Mouse (Mus musculus) ES-E14 (cell line): Measurements from ENCODE around the gene Ccnb1. TPM values are rescaled to one million over a fixed set of nuclear protein-coding genes. Genes with fewer than 3 reads are reported as not detected.

Experiments
- DNase-seq: peaks from one replicate; pipeline ENCODE4 v3.0.0-alpha.2; 2013; ENCODE audit warnings: low read depth, low spot score
- H3K27ac ChIP-seq: 2 replicates; pipeline ENCODE4 v1.5.1; 2012; ENCODE audit warnings: low read depth, mild to moderate bottlenecking, low read length, moderate library complexity, mixed read lengths; ENCODE audit not compliant: poor library complexity, insufficient read depth, severe bottlenecking
- H3K36me3 ChIP-seq: 2 replicates; pipeline ENCODE4 v1.6.1; 2012; ENCODE audit warnings: mild to moderate bottlenecking, low read length, moderate library complexity, mixed read lengths; ENCODE audit not compliant: control insufficient read depth, poor library complexity, insufficient read depth, severe bottlenecking
- H3K4me1 ChIP-seq, 2 experiments: fragments of 150-350 bp in 1 of 2; sonication (generic) in 1 of 2; 2 replicates each; pipeline ENCODE4 v1.6.1; 2012; ENCODE audit warnings: low read length in 2 of 2, mild to moderate bottlenecking in 1 of 2, mixed read lengths in 1 of 2; ENCODE audit not compliant: control insufficient read depth in 2 of 2, insufficient read depth in 2 of 2, poor library complexity in 1 of 2
- H3K4me3 ChIP-seq, 2 experiments: fragments of 150-350 bp in 1 of 2; sonication (generic) in 1 of 2; 2 replicates each; pipeline ENCODE4 v1.5.1; 2012; ENCODE audit warnings: low read length in 2 of 2, low read depth in 1 of 2, mild to moderate bottlenecking in 1 of 2, mixed read lengths in 1 of 2; ENCODE audit not compliant: insufficient read depth in 1 of 2, poor library complexity in 1 of 2, severe bottlenecking in 1 of 2
- H3K9ac ChIP-seq: 2 replicates; pipeline ENCODE4 v1.6.1; 2012; ENCODE audit warnings: low read depth, mild to moderate bottlenecking, low read length, mixed read lengths; ENCODE audit not compliant: poor library complexity, insufficient read depth, severe bottlenecking
- H3K9me3 ChIP-seq: fragments of 150-350 bp; sonication (generic); 2 replicates; pipeline ENCODE4 v1.6.1; 2012; ENCODE audit warnings: low read depth, mild to moderate bottlenecking, low read length; ENCODE audit not compliant: control insufficient read depth, insufficient read depth
- CHD2 ChIP-seq: IDR thresholded peaks from 2 replicates; pipeline ENCODE4 v1.6.1; 2014; ENCODE audit warnings: mild to moderate bottlenecking, low read depth, low read length, inconsistent platforms
- HCFC1 ChIP-seq: IDR thresholded peaks from 2 replicates; pipeline ENCODE4 v1.6.1; 2012; ENCODE audit warnings: low read length, inconsistent platforms, borderline replicate concordance; ENCODE audit not compliant: insufficient read depth
- MAFK ChIP-seq: IDR thresholded peaks from 2 replicates; pipeline ENCODE4 v1.6.1; 2014; ENCODE audit warnings: mild to moderate bottlenecking, low read depth, low read length, inconsistent platforms; ENCODE audit not compliant: insufficient read depth
- ZC3H11A ChIP-seq: IDR thresholded peaks from 2 replicates; pipeline ENCODE4 v1.6.1; 2012; ENCODE audit warnings: low read depth, mild to moderate bottlenecking, inconsistent platforms, low read length, borderline replicate concordance
- ZNF384 ChIP-seq: IDR thresholded peaks from 2 replicates; pipeline ENCODE4 v1.6.1; 2012; ENCODE audit warnings: low read depth, low read length, inconsistent platforms
- in situ Hi-C, 2 experiments: fragments of 600-800 bp; cut with MboI; formaldehyde crosslinking; loops; one replicate each; pipeline ENCODE4 v1.15.1; 2025; ENCODE audit warnings: low sequenced_read_pairs in 2 of 2, inconsistent platforms in 1 of 2; ENCODE audit not compliant: unreplicated experiment in 2 of 2
- total RNA-seq: library from RNA; depleted of rRNA; stranded (reverse); fragments of 300-350 nt; gene quantifications from 2 replicates; pipeline ENCODE4 v1.2.3, GENCODE M21; 2012; rRNA removed

Ccnb1 gene
- total RNA-seq = 410 and 549 TPM in 2 replicates

DNA sequence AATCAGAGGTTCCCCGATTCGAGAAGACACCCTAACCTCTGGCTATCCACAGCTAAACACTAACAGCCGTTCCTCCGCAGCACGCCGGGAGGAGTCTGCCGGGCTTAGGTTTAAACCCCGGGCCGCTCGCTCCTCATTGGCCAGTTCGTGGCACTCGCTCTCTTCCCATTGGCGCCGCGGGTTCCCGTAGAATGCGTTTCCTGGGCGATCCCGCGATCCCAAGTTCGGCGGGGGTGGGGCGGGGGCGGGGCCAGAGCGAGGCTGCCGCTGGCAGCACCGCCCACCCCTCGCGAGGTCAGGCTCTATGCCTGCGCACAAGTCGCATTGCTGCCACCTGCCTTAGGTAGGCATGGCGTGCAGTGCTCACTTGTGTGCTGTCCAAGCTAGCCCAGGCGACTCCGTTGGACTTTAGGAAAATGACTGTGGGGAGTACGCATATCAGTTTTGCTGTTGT is at the start of gene Ccnb1:
Gene Ccnb1 (minus strand): TSS at position 157 of the 454 bp plus-strand sequence.
- Histone ChIP-seq H3K27ac (peak within 1 kb of the TSS; percentile 94), H3K4me3 (peak within 1 kb of the TSS; percentile 91 to 98), H3K9ac (peak within 1 kb of the TSS; percentile 100), H3K9me3 (no peaks in the 10 kb centered on the region), H3K36me3 (peaks cover 35% of the 10 kb centered on the region), H3K4me1 (peaks cover 0 to 12% of the 10 kb centered on the region in 2 experiments; a peak in 2 of 4 replicates)
- TF ChIP-seq MAFK = no peak
- TF ChIP-seq CHD2 = peak; percentile 89
- in situ Hi-C loops = no loop called here
- peak; percentile 95 for DNase-seq

- in situ Hi-C loops = no loop called here
- no peaks in the 10 kb centered on the region for H3K36me3 ChIP-seq
- no peak overlapping the region for H3K27ac ChIP-seq
- H3K9me3 ChIP-seq = no peaks in the 10 kb centered on the region
- H3K4me1 ChIP-seq = peaks cover 0 to 3% of the 10 kb centered on the region in 2 experiments; a peak in 1 of 4 replicates
- no peak overlapping the region for H3K4me3 ChIP-seq
- TF ChIP-seq ZC3H11A (no peak), CHD2 (no peak), ZNF384 (no peak), HCFC1 (no peak), MAFK (no peak)
- no peak for DNase-seq
- no peak overlapping the region for H3K9ac ChIP-seq
Observed at GRCm38 (mm10) chr13:100834777-100835176, 48.4 kb upstream of the Ccnb1 start.

DNA sequence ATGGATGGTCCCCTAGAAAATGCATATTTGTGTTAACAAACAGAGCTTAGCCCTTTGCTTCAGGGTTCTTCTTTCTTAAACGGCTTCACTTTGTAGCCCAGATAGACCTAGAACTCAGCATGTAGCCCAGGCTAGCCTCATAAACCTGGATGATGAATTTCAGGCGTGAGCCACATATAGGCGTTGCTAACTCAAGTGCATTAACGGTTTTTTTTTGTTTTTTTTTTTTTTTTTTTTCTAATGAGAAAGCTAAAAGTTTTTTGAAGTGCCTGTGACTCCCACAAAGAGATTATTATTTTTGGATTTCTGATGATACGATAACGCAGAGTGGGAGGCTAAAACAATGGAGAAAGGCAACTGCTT is 47.3 kb upstream of the Ccnb1 start:
- peaks cover 0 to 3% of the 10 kb centered on the region in 2 experiments; a peak in 1 of 4 replicates for H3K4me1 ChIP-seq
- TF ChIP-seq HCFC1 (no peak), MAFK (no peak), ZNF384 (peak; percentile 76), ZC3H11A (no peak), CHD2 (no peak)
- H3K36me3 ChIP-seq = no peaks in the 10 kb centered on the region
- H3K9me3 ChIP-seq = no peaks in the 10 kb centered on the region
- H3K4me3 ChIP-seq = no peak overlapping the region
- no peak overlapping the region for H3K27ac ChIP-seq
- H3K9ac ChIP-seq = no peak overlapping the region; the same call in 1 of the 2 replicates
- in situ Hi-C loops = no loop called here
- DNase-seq = no peak

DNA sequence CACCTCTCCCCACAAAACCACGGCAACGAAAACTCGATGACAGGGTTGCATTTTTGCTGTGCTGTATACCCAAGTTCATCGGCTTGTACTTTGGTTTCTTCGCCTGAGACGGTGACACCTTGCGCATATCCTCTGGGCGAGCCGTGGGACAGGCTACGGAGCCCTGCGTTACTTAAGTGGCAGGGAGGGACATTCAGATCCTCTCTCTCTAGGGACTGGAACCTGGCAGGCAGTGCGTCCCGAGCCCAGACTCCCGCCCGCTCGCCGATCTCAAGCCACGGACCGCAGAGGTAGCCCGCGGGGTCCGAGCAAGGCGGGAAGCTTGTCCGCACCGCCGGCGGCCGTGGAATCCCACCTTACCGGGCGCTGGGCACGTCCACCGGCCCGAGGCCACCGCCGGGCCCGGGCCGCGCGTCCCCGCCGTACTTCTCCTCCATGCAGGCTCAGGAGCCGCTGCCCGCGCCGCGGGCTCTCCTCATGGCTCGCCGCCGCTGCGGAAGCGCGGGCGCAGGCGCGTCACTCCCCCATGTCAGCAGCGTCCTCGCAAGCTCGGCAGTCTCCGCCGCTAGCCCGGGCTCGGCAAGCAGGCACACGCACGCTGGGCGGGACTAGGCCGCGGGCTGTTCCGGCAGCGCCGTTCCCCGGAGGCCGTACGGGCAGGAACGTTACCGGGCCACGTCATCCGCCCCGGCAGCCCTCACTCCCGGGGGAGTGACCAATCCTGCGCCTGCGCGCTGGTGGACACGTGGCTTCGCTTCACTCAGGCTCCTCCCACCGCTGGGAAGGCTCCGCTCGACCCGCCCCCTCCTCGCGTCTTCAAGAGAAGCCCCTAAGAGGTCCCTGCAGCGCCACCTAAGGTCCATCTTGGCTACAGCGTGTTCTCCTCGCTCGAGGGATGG is 46.6 kb upstream of the Ccnb1 start, which contains the start of gene Slc30a5:
Gene Slc30a5 (minus strand): TSS at position 687 of the 899 bp plus-strand sequence.
- Histone ChIP-seq H3K36me3 (no peaks in the 10 kb centered on the region), H3K4me1 (peaks cover 0 to 3% of the 10 kb centered on the region in 2 experiments; a peak in 1 of 4 replicates), H3K9ac (peak within 1 kb of the TSS; percentile 98), H3K9me3 (no peaks in the 10 kb centered on the region), H3K4me3 (peak within 1 kb of the TSS; percentile 88 to 99), H3K27ac (peak within 1 kb of the TSS; percentile 57; the same call in 1 of the 2 replicates)
- peak; percentile 100 for DNase-seq
- peak; percentile 33; the same call in 1 of the 2 replicates for TF ChIP-seq HCFC1
- TF ChIP-seq MAFK = no peak
- TF ChIP-seq ZC3H11A = no peak
- no peak for TF ChIP-seq CHD2
- in situ Hi-C loops = no loop called here
